Mouse (Mus musculus): Measurements from ENCODE around the gene Bnc1. TPM values are rescaled to one million over a fixed set of nuclear protein-coding genes. Genes with fewer than 3 reads are reported as not detected.

The Bnc1 gene
- total and polyA plus RNA-seq, 3 experiments, result not detected

- TF ChIP-seq TBP (conservative IDR thresholded peaks at IDR 0.05; ENCODE audit: low read depth, low read length) (0 out of 2 replicates have a peak, but pooled peaks have one; percentile 46), E2F4 (IDR thresholded peaks at IDR 0.05; ENCODE audit: insufficient replicate concordance, low read depth, low read length) (no peak), ZKSCAN1 (IDR thresholded peaks at IDR 0.05; ENCODE audit: borderline replicate concordance, low read depth, low read length) (no peak), MEF2A (IDR thresholded peaks at IDR 0.05; ENCODE audit: borderline replicate concordance, low read depth, low read length) (0 out of 2 replicates have a peak, but pooled peaks have one; percentile 24), ELF1 (IDR thresholded peaks at IDR 0.05; ENCODE audit: low read depth, low read length) (no peak; the same call in 1 of the 2 replicates), NELFE (IDR thresholded peaks at IDR 0.05; ENCODE audit: low read depth, low read length) (no peak), ETS1 (conservative IDR thresholded peaks at IDR 0.05; ENCODE audit: low read depth, low read length) (no peak), RAD21 (IDR thresholded peaks at IDR 0.05; ENCODE audit: low read depth, low read length) (no peak), CHD1 (IDR thresholded peaks at IDR 0.05; ENCODE audit: low read depth, low read length) (no peak), SMC3 (IDR thresholded peaks at IDR 0.05; ENCODE audit: low read depth, low read length) (no peak), BHLHE40 (IDR thresholded peaks at IDR 0.05; ENCODE audit: low read depth, low read length) (no peak), MAFK (IDR thresholded peaks at IDR 0.05; ENCODE audit: insufficient replicate concordance, low read length) (no peak), MXI1 (IDR thresholded peaks at IDR 0.05; ENCODE audit: low read depth, low read length) (no peak), MAX (IDR thresholded peaks at IDR 0.05; ENCODE audit: low read length) (no peak), CTCF (conservative IDR thresholded peaks at IDR 0.05 in 1 of 2, IDR thresholded peaks at IDR 0.05 in 1 of 2; ENCODE audit: low read depth in 2 of 2, low read length in 2 of 2) (no peak), ZC3H11A (IDR thresholded peaks at IDR 0.05; ENCODE audit: low read depth, low read length) (no peak), JUN (IDR thresholded peaks at IDR 0.05; ENCODE audit: insufficient read depth, low read depth, low read length) (peak; percentile 92), ZMIZ1 (IDR thresholded peaks at IDR 0.05; ENCODE audit: low read depth, low read length) (no peak), POLR2AphosphoS2 (IDR thresholded peaks at IDR 0.05; ENCODE audit: low read depth, low read length) (no peak), POLR2A (IDR thresholded peaks at IDR 0.05; ENCODE audit: low read depth, low read length) (no peak), SIN3A (IDR thresholded peaks at IDR 0.05; ENCODE audit: low read length) (no peak), NRF1 (IDR thresholded peaks at IDR 0.05; ENCODE audit: low read depth, low read length) (no peak), KAT2A (IDR thresholded peaks at IDR 0.05; ENCODE audit: insufficient replicate concordance, low read length) (no peak), HCFC1 (IDR thresholded peaks at IDR 0.05; ENCODE audit: low read depth, low read length) (no peak), UBTF (IDR thresholded peaks at IDR 0.05; ENCODE audit: low read depth, low read length) (no peak), MAZ (IDR thresholded peaks at IDR 0.05; ENCODE audit: low read depth, low read length) (no peak), IRF4 (IDR thresholded peaks at IDR 0.05; ENCODE audit: low read depth, low read length) (peak; percentile 97), RCOR1 (conservative IDR thresholded peaks at IDR 0.05; ENCODE audit: low read depth, low read length) (peak; percentile 56; the same call in 1 of the 2 replicates), PAX5 (IDR thresholded peaks at IDR 0.05; ENCODE audit: low read length) (no peak), CHD2 (IDR thresholded peaks at IDR 0.05; ENCODE audit: low read length) (no peak), TCF12 (IDR thresholded peaks at IDR 0.05; ENCODE audit: low read depth, low read length) (no peak), USF1 (IDR thresholded peaks at IDR 0.05; ENCODE audit: low read depth, low read length) (no peak), JUND (conservative IDR thresholded peaks at IDR 0.05; ENCODE audit: low read depth, low read length) (peak; percentile 92), USF2 (conservative IDR thresholded peaks at IDR 0.05; ENCODE audit: low read depth, low read length) (no peak), GABPA (IDR thresholded peaks at IDR 0.05; ENCODE audit: insufficient replicate concordance, low read depth, low read length) (no peak), ZNF384 (IDR thresholded peaks at IDR 0.05; ENCODE audit: low read depth, low read length) (no peak), EP300 (IDR thresholded peaks at IDR 0.05; ENCODE audit: low read length) (peak; percentile 98), MYC (IDR thresholded peaks at IDR 0.05; ENCODE audit: low read depth, low read length) (no peak)
- H3K36me3 ChIP-seq (replicated peaks in 1 of 2; ENCODE audit: control insufficient read depth in 1 of 2, insufficient read depth in 1 of 2, low read length in 1 of 2), result no peaks in the 10 kb centered on the region
- H3K27me3 ChIP-seq (replicated peaks), result no peaks in the 10 kb centered on the region
- dilution Hi-C loops (cut with MboI; ENCODE audit: extremely low pct_ligation_motif_present, extremely low pct_unique_long_range_greater_than_20kb, low sequenced_read_pairs) (no loop called here), in situ Hi-C loops (cut with MboI; ENCODE audit: low pct_ligation_motif_present, low pct_unique_long_range_greater_than_20kb, low sequenced_read_pairs) (no loop called here)
- H3K4me1 ChIP-seq (ENCODE audit: control insufficient read depth in 1 of 2, insufficient read depth in 2 of 2), result peaks cover 0 to 11% of the 10 kb centered on the region in 2 experiments; a peak in 2 of 4 replicates
- H3K9ac ChIP-seq (ENCODE audit: insufficient read depth, low read depth), result no peak overlapping the region
- H3K79me2 ChIP-seq (replicated peaks; ENCODE audit: control insufficient read depth, extremely low read depth, insufficient read depth, poor library complexity, severe bottlenecking), result no peaks in the 10 kb centered on the region
- peak; percentile 57 for DNase-seq (ENCODE audit: extremely low read depth)
- no peak overlapping the region for H3K4me3 ChIP-seq (replicated peaks in 1 of 3; ENCODE audit: low read depth in 2 of 3, low read length in 2 of 3, poor library complexity in 1 of 3)
- H3K9me3 ChIP-seq (replicated peaks; ENCODE audit: low read length), result no peaks in the 10 kb centered on the region
- H3K27ac ChIP-seq (ENCODE audit: insufficient read depth, low read depth), result no peak overlapping the region
- peak overlapping the region; percentile 21; the same call in 1 of the 2 replicates for H3K4me2 ChIP-seq (ENCODE audit: insufficient read depth, low read depth, poor library complexity, severe bottlenecking)
These were observed 70.6 kb downstream of the Bnc1 start for GRCm38 (mm10) chr7:81921379-81921952.
